Mouse (Mus musculus): ENCODE results near the gene Npas2. TPM values are rescaled to one million over a fixed set of nuclear protein-coding genes. Genes with fewer than 3 reads are reported as not detected.

The Npas2 gene
- polyA plus RNA-seq, 1 experiment from 2014 or later, result 1.6 TPM

- no peak overlapping the region for H3K9ac ChIP-seq (replicated peaks; ENCODE audit: low read depth, low read length)
- H3K36me3 ChIP-seq (ENCODE audit: control insufficient read depth, insufficient read depth), result no peaks in the 10 kb centered on the region
- no peaks in the 10 kb centered on the region; the same call in 1 of the 2 replicates for H3K9me3 ChIP-seq (ENCODE audit: control insufficient read depth, low read length)
- H3K4me2 ChIP-seq (ENCODE audit: low read length), result no peak overlapping the region
- no peak overlapping the region for H3K27ac ChIP-seq (ENCODE audit: low read length)
- no peaks in the 10 kb centered on the region; the same call in 1 of the 2 replicates for H3K4me1 ChIP-seq (replicated peaks; ENCODE audit: control insufficient read depth, insufficient read depth, low read length)
- H3K27me3 ChIP-seq (replicated peaks; ENCODE audit: control insufficient read depth, insufficient read depth, low read length), result no peaks in the 10 kb centered on the region
- 83% methylated on average over 3 of the region's 3 CpGs for WGBS
- no peak for ATAC-seq
- H3K4me3 ChIP-seq (replicated peaks; ENCODE audit: low read length), result no peak overlapping the region
These were observed 192.9 kb downstream of the Npas2 start for GRCm38 (mm10) chr1:39386456-39386855.

DNA sequence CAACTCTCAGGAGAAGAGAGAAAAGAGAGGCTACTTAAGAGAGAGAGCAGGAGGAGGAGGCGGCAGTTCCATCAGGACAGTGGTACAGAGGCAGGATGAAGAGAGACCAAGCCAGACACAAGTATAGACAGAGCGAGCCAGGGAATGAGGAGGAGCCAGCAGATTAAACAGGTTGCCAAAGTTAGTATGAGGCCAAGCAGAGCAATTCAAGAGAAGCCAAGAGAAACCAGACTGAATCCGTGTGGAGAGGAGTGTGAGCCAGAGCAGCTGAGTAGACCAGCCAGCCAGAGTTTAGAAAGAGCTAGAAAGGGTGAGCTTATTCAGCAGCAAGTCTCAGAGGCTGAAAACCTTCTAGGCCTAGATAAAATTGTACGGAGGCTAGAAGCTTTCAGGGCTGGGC lies 194.0 kb downstream of the Npas2 start:
- Histone ChIP-seq H3K27me3 (replicated peaks; ENCODE audit: control insufficient read depth, insufficient read depth, low read length) (no peaks in the 10 kb centered on the region), H3K4me2 (ENCODE audit: low read length) (no peak overlapping the region), H3K9me3 (ENCODE audit: control insufficient read depth, low read length) (no peaks in the 10 kb centered on the region; the same call in 1 of the 2 replicates), H3K36me3 (ENCODE audit: control insufficient read depth, insufficient read depth) (no peaks in the 10 kb centered on the region), H3K27ac (ENCODE audit: low read length) (peak overlapping the region; percentile 6; the same call in 1 of the 2 replicates), H3K4me3 (replicated peaks; ENCODE audit: low read length) (no peak overlapping the region), H3K9ac (replicated peaks; ENCODE audit: low read depth, low read length) (no peak overlapping the region), H3K4me1 (replicated peaks; ENCODE audit: control insufficient read depth, insufficient read depth, low read length) (no peaks in the 10 kb centered on the region; the same call in 1 of the 2 replicates)
- peak; percentile 78 for ATAC-seq
- 60% methylated on average over 4 of the region's 4 CpGs for WGBS

GRCm38 (mm10) chr1:39388163-39388562 lies 194.6 kb downstream of the Npas2 start:
- Histone ChIP-seq H3K9ac (replicated peaks; ENCODE audit: low read depth, low read length) (no peak overlapping the region), H3K36me3 (ENCODE audit: control insufficient read depth, insufficient read depth) (no peaks in the 10 kb centered on the region), H3K27ac (ENCODE audit: low read length) (peak overlapping the region; percentile 6; the same call in 1 of the 2 replicates), H3K9me3 (ENCODE audit: control insufficient read depth, low read length) (no peaks in the 10 kb centered on the region; the same call in 1 of the 2 replicates), H3K4me2 (ENCODE audit: low read length) (no peak overlapping the region), H3K27me3 (replicated peaks; ENCODE audit: control insufficient read depth, insufficient read depth, low read length) (no peaks in the 10 kb centered on the region), H3K4me1 (replicated peaks; ENCODE audit: control insufficient read depth, insufficient read depth, low read length) (no peaks in the 10 kb centered on the region; the same call in 1 of the 2 replicates), H3K4me3 (replicated peaks; ENCODE audit: low read length) (no peak overlapping the region)
- WGBS, result 83% methylated on average over 2 of the region's 2 CpGs
- ATAC-seq, result no peak

DNA sequence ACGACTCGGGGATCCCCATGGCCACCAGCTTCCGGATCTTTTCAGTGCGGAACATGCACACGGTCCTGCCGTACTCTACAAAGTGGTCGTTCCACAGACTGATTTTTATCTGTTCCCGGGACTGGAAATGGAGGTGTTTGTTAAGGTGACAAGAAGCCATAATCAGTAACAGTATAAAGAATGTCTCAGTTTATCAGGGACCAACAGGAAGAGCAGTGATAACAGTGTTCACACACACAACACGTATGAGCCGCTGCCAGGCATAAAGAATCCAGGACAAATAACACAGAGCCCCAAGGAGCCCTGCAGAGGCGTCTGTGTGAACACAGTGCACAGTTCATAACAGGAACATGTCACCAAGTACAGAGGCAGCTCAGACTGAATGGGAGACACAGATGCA lies 195.8 kb downstream of the Npas2 start:
- no peak for ATAC-seq
- WGBS, result 91% methylated on average over 11 of the region's 11 CpGs
- no peaks in the 10 kb centered on the region; the same call in 1 of the 2 replicates for H3K4me1 ChIP-seq (replicated peaks; ENCODE audit: control insufficient read depth, insufficient read depth, low read length)
- no peaks in the 10 kb centered on the region for H3K27me3 ChIP-seq (replicated peaks; ENCODE audit: control insufficient read depth, insufficient read depth, low read length)
- H3K4me3 ChIP-seq (replicated peaks; ENCODE audit: low read length), result no peak overlapping the region
- H3K27ac ChIP-seq (ENCODE audit: low read length), result no peak overlapping the region
- H3K4me2 ChIP-seq (ENCODE audit: low read length), result no peak overlapping the region
- no peaks in the 10 kb centered on the region for H3K9me3 ChIP-seq (ENCODE audit: control insufficient read depth, low read length)
- no peak overlapping the region for H3K9ac ChIP-seq (replicated peaks; ENCODE audit: low read depth, low read length)
- no peaks in the 10 kb centered on the region for H3K36me3 ChIP-seq (ENCODE audit: control insufficient read depth, insufficient read depth)

DNA sequence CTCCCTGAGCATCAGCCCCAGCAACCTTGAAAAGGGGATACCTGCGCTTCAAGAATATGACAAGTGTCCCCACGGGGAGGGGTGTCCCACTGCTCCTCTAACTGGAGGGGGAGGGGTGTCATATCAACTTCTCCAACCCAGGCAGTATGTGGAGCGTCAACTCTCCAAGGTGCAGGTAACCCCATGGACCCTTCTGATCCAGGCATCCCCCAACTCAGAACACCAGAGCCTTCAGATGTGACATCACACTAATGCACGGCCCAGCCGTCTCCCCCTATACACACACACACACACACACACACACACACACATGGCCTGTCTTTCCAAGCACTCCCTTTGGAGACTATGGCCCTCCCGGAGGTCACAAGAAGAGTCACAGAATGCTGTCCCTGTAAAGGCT lies 198.1 kb downstream of the Npas2 start:
- Histone ChIP-seq H3K27ac (ENCODE audit: low read length) (no peak overlapping the region), H3K4me2 (ENCODE audit: low read length) (no peak overlapping the region), H3K27me3 (replicated peaks; ENCODE audit: control insufficient read depth, insufficient read depth, low read length) (no peaks in the 10 kb centered on the region), H3K9ac (replicated peaks; ENCODE audit: low read depth, low read length) (no peak overlapping the region), H3K36me3 (ENCODE audit: control insufficient read depth, insufficient read depth) (no peaks in the 10 kb centered on the region), H3K4me3 (replicated peaks; ENCODE audit: low read length) (no peak overlapping the region), H3K4me1 (replicated peaks; ENCODE audit: control insufficient read depth, insufficient read depth, low read length) (no peaks in the 10 kb centered on the region; the same call in 1 of the 2 replicates), H3K9me3 (ENCODE audit: control insufficient read depth, low read length) (no peaks in the 10 kb centered on the region)
- no peak for ATAC-seq
- WGBS, result 88% methylated on average over 6 of the region's 6 CpGs

DNA sequence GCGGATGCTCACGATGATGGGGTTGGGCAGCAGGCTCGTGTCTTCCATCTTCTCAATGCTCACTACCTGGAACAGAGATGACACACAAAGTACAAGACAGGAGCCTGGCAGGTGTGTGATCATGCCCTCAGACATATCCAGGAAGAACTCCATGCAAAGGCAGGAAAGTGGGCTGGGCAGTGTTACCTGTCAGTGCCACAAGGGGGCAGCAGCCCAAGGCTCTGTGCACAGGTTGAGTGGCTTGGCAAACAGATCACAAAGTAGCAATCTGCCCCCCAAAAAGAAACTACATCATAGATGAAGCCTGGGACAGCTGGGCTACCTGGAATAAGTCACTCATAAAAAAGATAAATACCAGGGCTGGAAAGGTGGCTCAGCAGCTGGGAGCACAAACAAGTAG lies 198.7 kb downstream of the Npas2 start:
- Histone ChIP-seq H3K27ac (ENCODE audit: low read length) (no peak overlapping the region), H3K4me1 (replicated peaks; ENCODE audit: control insufficient read depth, insufficient read depth, low read length) (no peaks in the 10 kb centered on the region; the same call in 1 of the 2 replicates), H3K36me3 (ENCODE audit: control insufficient read depth, insufficient read depth) (no peaks in the 10 kb centered on the region), H3K9me3 (ENCODE audit: control insufficient read depth, low read length) (no peaks in the 10 kb centered on the region), H3K4me3 (replicated peaks; ENCODE audit: low read length) (no peak overlapping the region), H3K27me3 (replicated peaks; ENCODE audit: control insufficient read depth, insufficient read depth, low read length) (no peaks in the 10 kb centered on the region), H3K4me2 (ENCODE audit: low read length) (no peak overlapping the region), H3K9ac (replicated peaks; ENCODE audit: low read depth, low read length) (no peak overlapping the region)
- 50% methylated on average over 3 of the region's 3 CpGs for WGBS
- ATAC-seq, result peak; percentile 58

DNA sequence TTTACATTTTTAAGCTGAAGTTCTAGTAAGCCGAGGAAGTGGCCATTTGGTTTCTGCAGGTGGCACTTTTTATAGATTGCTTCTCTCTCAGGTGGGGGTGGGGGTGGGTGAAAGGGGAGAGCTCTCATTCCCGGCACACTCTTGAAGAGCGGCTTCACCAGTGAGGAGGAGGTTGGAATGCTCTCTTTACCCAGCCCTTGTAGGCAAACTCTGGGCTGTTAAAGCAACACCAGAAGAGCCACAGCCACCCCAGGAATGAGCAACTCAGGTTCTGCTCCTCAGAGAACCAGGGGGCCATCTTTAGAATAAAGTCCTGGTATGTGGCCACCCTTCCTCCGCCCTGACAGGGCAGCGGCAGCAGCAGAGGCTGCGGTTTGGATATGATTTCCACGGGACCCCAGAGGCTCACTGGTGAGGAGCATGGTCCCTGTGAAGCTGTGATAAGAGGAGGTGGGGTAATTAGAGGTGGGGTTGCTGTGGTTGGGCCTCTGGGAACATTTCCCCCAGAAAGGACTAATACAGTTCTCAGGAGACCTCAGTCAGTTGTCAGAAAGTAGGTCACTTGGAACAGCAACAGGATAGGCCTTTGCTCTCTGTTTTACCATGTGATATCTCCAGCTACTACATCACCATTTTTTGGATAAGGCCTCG lies 199.8 kb downstream of the Npas2 start:
- Histone ChIP-seq H3K4me2 (ENCODE audit: low read length) (no peak overlapping the region), H3K9ac (replicated peaks; ENCODE audit: low read depth, low read length) (no peak overlapping the region), H3K27me3 (replicated peaks; ENCODE audit: control insufficient read depth, insufficient read depth, low read length) (no peaks in the 10 kb centered on the region), H3K4me3 (replicated peaks; ENCODE audit: low read length) (no peak overlapping the region), H3K27ac (ENCODE audit: low read length) (no peak overlapping the region), H3K4me1 (replicated peaks; ENCODE audit: control insufficient read depth, insufficient read depth, low read length) (no peaks in the 10 kb centered on the region), H3K9me3 (ENCODE audit: control insufficient read depth, low read length) (no peaks in the 10 kb centered on the region), H3K36me3 (ENCODE audit: control insufficient read depth, insufficient read depth) (no peaks in the 10 kb centered on the region; the same call in 1 of the 2 replicates)
- 91% methylated on average over 8 of the region's 8 CpGs for WGBS
- ATAC-seq, result no peak

GRCm38 (mm10) chr1:39394096-39394495 lies 200.6 kb downstream of the Npas2 start:
- Histone ChIP-seq H3K36me3 (ENCODE audit: control insufficient read depth, insufficient read depth) (no peaks in the 10 kb centered on the region; the same call in 1 of the 2 replicates), H3K9me3 (ENCODE audit: control insufficient read depth, low read length) (no peaks in the 10 kb centered on the region), H3K27ac (ENCODE audit: low read length) (no peak overlapping the region), H3K27me3 (replicated peaks; ENCODE audit: control insufficient read depth, insufficient read depth, low read length) (no peaks in the 10 kb centered on the region), H3K4me1 (replicated peaks; ENCODE audit: control insufficient read depth, insufficient read depth, low read length) (no peaks in the 10 kb centered on the region), H3K9ac (replicated peaks; ENCODE audit: low read depth, low read length) (no peak overlapping the region), H3K4me2 (ENCODE audit: low read length) (no peak overlapping the region), H3K4me3 (replicated peaks; ENCODE audit: low read length) (no peak overlapping the region)
- WGBS, result 80% methylated on average over 10 of the region's 10 CpGs
- ATAC-seq, result no peak

- H3K4me3 ChIP-seq (replicated peaks; ENCODE audit: low read length), result no peak overlapping the region
- no peaks in the 10 kb centered on the region for H3K4me1 ChIP-seq (replicated peaks; ENCODE audit: control insufficient read depth, insufficient read depth, low read length)
- no peaks in the 10 kb centered on the region; the same call in 1 of the 2 replicates for H3K36me3 ChIP-seq (ENCODE audit: control insufficient read depth, insufficient read depth)
- ATAC-seq, result no peak
- WGBS, result 86% methylated on average over 3 of the region's 3 CpGs
- no peaks in the 10 kb centered on the region for H3K9me3 ChIP-seq (ENCODE audit: control insufficient read depth, low read length)
- no peaks in the 10 kb centered on the region for H3K27me3 ChIP-seq (replicated peaks; ENCODE audit: control insufficient read depth, insufficient read depth, low read length)
- H3K4me2 ChIP-seq (ENCODE audit: low read length), result no peak overlapping the region
- no peak overlapping the region for H3K27ac ChIP-seq (ENCODE audit: low read length)
- H3K9ac ChIP-seq (replicated peaks; ENCODE audit: low read depth, low read length), result no peak overlapping the region
These were observed 201.1 kb downstream of the Npas2 start for GRCm38 (mm10) chr1:39394650-39395049.

Measured in forebrain, embryonic 16.5 days (tissue).